Mouse (Mus musculus) v-Abl transformed pro-B cells (cell line): ENCODE results near the gene Tex35.

Source experiments
- in situ Hi-C, 2 experiments: fragments of 400-800 bp; cut with MboI; formaldehyde crosslinking; loops; one replicate each; pipeline ENCODE4 v1.15.1; 2025; ENCODE audit not compliant: unreplicated experiment in 2 of 2

Gene Tex35

GRCm38 (mm10) chr1:157060441-157061135 is 47.9 kb downstream of the Tex35 start:
- in situ Hi-C loops, result loop anchor here in 1 of 2 experiments (5.0 kb wide), 1 partner anchor 143 kb away; no protein-coding TSS in a partner anchor

- in situ Hi-C loops, result loop anchor here in 1 of 2 experiments (10.0 kb wide), 1 partner anchor 111 kb away; no protein-coding TSS in a partner anchor
Observed at GRCm38 (mm10) chr1:157055901-157056300, 52.6 kb downstream of the Tex35 start.

- in situ Hi-C loops, result loop anchor here in 1 of 2 experiments (10.0 kb wide), 1 partner anchor 111 kb away; no protein-coding TSS in a partner anchor
Observed at GRCm38 (mm10) chr1:157055288-157055831, 53.1 kb downstream of the Tex35 start.

GRCm38 (mm10) chr1:157054659-157055058 is 53.8 kb downstream of the Tex35 start:
- in situ Hi-C loops, result loop anchor here in 1 of 2 experiments (10.0 kb wide), 1 partner anchor 110 kb away; no protein-coding TSS in a partner anchor

- in situ Hi-C loops, result loop anchor here (5.0 to 10.0 kb wide), 2 partner anchors 63 to 105 kb away; no protein-coding TSS in a partner anchor
Observed at GRCm38 (mm10) chr1:157049886-157050285, 58.6 kb downstream of the Tex35 start.
